Mouse (Mus musculus): ENCODE data around the gene Nkx6-2. TPM values are rescaled to one million over a fixed set of nuclear protein-coding genes. Genes with fewer than 3 reads are reported as not detected.

Gene Nkx6-2
- total RNA-seq (2017) = not detected in 2 replicates

DNA sequence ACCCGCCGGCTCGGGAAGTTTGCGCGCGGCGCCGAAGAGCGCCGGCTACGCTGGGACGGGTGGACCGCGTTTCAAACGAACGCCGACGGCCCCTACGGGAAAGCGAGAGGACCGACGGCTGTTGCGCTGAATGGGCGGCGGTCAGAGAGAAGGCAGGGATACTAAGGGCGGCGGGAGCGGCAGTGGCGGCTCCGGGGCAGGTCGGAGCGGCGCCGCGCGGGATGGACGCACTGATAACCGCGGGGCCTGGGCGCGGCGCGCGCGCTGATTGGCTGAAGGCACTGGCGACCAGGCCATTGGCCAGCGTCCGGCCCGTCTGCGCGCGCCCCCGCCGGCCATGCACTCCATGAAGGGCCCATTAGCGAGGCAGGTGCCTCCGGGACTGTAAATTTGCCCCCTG is at the start of gene Nkx6-2:
TSS of gene Nkx6-2 (minus strand) at position 203 of the 400 bp plus-strand sequence.
- no peak for ATAC-seq (replicated peaks in 1 of 2; ENCODE audit: insufficient read depth in 1 of 2, low FRiP score in 2 of 2, low TSS enrichment in 1 of 2, low read depth in 1 of 2, poor library complexity in 2 of 2, severe bottlenecking in 2 of 2)

DNA sequence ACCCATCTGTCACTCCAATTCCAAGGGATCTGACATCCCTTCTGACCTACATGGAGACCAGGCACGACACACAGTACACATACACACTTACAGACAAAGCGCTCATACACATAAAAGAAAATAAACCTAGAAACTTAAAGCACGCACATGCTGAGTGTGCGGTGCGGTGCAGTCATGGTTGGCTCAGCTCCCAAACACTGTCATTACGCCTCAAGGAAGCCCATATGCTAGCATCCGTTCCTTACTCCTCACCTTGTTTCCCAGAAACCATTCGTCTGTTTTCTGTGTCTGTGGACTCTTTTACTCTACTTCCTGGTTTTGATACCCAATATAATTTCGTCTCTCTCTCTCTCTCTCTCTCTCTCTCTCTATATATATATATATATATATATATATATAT is 42.6 kb upstream of the Nkx6-2 start:
- no peak for ATAC-seq (replicated peaks in 1 of 2; ENCODE audit: insufficient read depth in 1 of 2, low FRiP score in 2 of 2, low TSS enrichment in 1 of 2, low read depth in 1 of 2, poor library complexity in 2 of 2, severe bottlenecking in 2 of 2)

- no peak for ATAC-seq (replicated peaks in 1 of 2; ENCODE audit: insufficient read depth in 1 of 2, low FRiP score in 2 of 2, low TSS enrichment in 1 of 2, low read depth in 1 of 2, poor library complexity in 2 of 2, severe bottlenecking in 2 of 2)
Observed at GRCm38 (mm10) chr7:139622568-139622967, 40.0 kb upstream of the Nkx6-2 start.

- peak; percentile 67 to 81; a peak in 3 of 4 replicates for ATAC-seq (replicated peaks in 1 of 2; ENCODE audit: insufficient read depth in 1 of 2, low FRiP score in 2 of 2, low TSS enrichment in 1 of 2, low read depth in 1 of 2, poor library complexity in 2 of 2, severe bottlenecking in 2 of 2)
Observed at GRCm38 (mm10) chr7:139615767-139616766, 33.5 kb upstream of the Nkx6-2 start.

GRCm38 (mm10) chr7:139610328-139610727 is 27.7 kb upstream of the Nkx6-2 start:
- peak in 1 of 2 experiments; percentile 41; a peak in 2 of 4 replicates for ATAC-seq (replicated peaks in 1 of 2; ENCODE audit: insufficient read depth in 1 of 2, low FRiP score in 2 of 2, low TSS enrichment in 1 of 2, low read depth in 1 of 2, poor library complexity in 2 of 2, severe bottlenecking in 2 of 2)

- ATAC-seq (replicated peaks in 1 of 2; ENCODE audit: insufficient read depth in 1 of 2, low FRiP score in 2 of 2, low TSS enrichment in 1 of 2, low read depth in 1 of 2, poor library complexity in 2 of 2, severe bottlenecking in 2 of 2) = peak; percentile 40 to 65; a peak in 2 of 4 replicates
Observed at GRCm38 (mm10) chr7:139595862-139596261, 13.3 kb upstream of the Nkx6-2 start.

- ATAC-seq (replicated peaks in 1 of 2; ENCODE audit: insufficient read depth in 1 of 2, low FRiP score in 2 of 2, low TSS enrichment in 1 of 2, low read depth in 1 of 2, poor library complexity in 2 of 2, severe bottlenecking in 2 of 2) = no peak
Observed at GRCm38 (mm10) chr7:139595311-139595710, 12.7 kb upstream of the Nkx6-2 start.

GRCm38 (mm10) chr7:139591311-139591710 is 8.7 kb upstream of the Nkx6-2 start:
- no peak for ATAC-seq (replicated peaks in 1 of 2; ENCODE audit: insufficient read depth in 1 of 2, low FRiP score in 2 of 2, low TSS enrichment in 1 of 2, low read depth in 1 of 2, poor library complexity in 2 of 2, severe bottlenecking in 2 of 2)

DNA sequence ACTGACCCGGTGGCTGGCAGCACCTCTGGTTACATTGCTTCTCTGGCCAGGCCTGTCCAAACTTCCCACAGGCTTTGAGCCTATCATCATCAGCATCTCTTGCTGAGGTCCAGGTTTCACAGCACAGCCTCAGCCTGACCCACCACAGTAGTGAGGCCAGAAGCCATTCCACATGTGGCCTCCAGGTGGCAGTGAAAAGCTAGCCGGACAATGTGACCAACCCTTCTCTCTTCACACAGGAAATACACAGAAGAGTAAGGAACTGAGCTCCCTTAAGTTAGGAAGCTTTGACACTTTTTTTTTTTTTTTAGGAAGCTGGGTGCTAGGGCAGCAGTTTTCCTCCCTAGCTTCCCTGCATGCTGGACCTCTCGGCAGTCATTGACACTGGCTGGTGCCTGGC is 7.7 kb upstream of the Nkx6-2 start:
- ATAC-seq (replicated peaks in 1 of 2; ENCODE audit: insufficient read depth in 1 of 2, low FRiP score in 2 of 2, low TSS enrichment in 1 of 2, low read depth in 1 of 2, poor library complexity in 2 of 2, severe bottlenecking in 2 of 2) = peak; percentile 56 to 74; a peak in 3 of 4 replicates

GRCm38 (mm10) chr7:139587919-139588318 is 5.3 kb upstream of the Nkx6-2 start:
- ATAC-seq (replicated peaks in 1 of 2; ENCODE audit: insufficient read depth in 1 of 2, low FRiP score in 2 of 2, low TSS enrichment in 1 of 2, low read depth in 1 of 2, poor library complexity in 2 of 2, severe bottlenecking in 2 of 2) = no peak

DNA sequence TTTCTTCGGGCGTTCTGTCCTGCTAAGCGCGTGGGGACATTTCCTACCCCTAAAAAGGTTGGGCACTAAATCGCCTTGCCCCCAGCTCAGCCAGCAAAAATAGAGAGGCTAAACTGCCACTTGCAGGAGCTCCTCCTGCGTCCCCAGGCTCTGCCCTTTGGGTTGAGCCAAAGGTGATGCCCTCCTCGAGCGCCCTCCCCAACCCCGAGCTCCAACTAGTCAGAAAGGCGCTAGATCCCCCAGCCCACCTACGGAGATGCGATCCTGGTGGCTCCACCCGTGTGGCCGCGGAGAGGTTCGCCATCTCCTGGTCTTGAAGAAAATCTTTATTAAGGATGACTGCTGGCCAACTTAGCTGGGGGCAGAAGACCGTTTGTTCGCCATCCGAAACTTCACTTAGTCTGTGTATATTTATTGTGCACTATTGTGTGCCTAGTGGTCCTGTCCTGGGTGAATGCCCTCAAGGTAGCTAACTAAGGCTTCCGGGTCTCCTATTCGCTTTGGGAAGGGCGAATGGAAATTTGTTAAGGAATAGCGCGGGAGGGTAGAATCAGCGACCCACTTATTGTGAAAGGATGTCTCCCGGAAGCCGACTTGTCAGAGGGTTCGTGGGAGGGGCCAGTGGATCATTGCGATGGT is 2.7 kb upstream of the Nkx6-2 start:
- no peak for ATAC-seq (replicated peaks in 1 of 2; ENCODE audit: insufficient read depth in 1 of 2, low FRiP score in 2 of 2, low TSS enrichment in 1 of 2, low read depth in 1 of 2, poor library complexity in 2 of 2, severe bottlenecking in 2 of 2)

- peak in 1 of 2 experiments; percentile 24; a peak in 2 of 4 replicates for ATAC-seq (replicated peaks in 1 of 2; ENCODE audit: insufficient read depth in 1 of 2, low FRiP score in 2 of 2, low TSS enrichment in 1 of 2, low read depth in 1 of 2, poor library complexity in 2 of 2, severe bottlenecking in 2 of 2)
Observed at GRCm38 (mm10) chr7:139584221-139585175, 1.9 kb upstream of the Nkx6-2 start.

DNA sequence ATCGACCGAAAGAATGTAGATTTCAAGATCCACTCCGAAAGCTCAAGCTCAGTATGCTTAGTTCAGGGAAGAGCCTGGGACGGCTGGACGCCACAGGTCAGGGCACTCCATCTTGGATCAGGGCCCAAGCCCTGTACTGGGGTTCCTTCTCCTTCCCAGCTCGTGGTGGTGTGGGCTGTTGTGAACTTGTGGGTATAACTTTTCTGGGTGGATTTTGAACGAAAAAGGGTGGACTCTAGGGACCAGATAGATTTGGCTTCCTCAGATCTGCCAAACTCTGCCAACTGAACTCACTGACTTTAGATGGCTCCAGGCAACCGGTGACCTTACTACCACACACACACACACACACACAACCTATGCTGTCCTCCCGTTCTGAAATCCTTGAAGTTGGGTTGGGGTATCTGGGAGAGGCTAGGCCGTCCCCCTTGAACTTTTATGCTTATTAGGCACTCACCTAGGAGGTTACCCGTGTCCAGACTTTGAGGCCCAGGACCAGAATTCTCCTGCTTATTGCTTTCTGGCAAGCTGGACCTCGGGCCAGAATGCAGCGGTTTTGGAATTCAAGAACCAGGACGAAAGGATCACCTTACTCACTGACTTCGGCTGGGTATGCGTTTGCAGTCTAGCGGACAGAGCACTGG is 619 bp upstream of the Nkx6-2 start:
- ATAC-seq (replicated peaks in 1 of 2; ENCODE audit: insufficient read depth in 1 of 2, low FRiP score in 2 of 2, low TSS enrichment in 1 of 2, low read depth in 1 of 2, poor library complexity in 2 of 2, severe bottlenecking in 2 of 2) = no peak

- ATAC-seq (replicated peaks in 1 of 2; ENCODE audit: insufficient read depth in 1 of 2, low FRiP score in 2 of 2, low TSS enrichment in 1 of 2, low read depth in 1 of 2, poor library complexity in 2 of 2, severe bottlenecking in 2 of 2) = no peak
Observed at GRCm38 (mm10) chr7:139581801-139582571, 611 bp downstream of the Nkx6-2 start.

GRCm38 (mm10) chr7:139580851-139581775 is 1.5 kb downstream of the Nkx6-2 start:
- ATAC-seq (replicated peaks in 1 of 2; ENCODE audit: insufficient read depth in 1 of 2, low FRiP score in 2 of 2, low TSS enrichment in 1 of 2, low read depth in 1 of 2, poor library complexity in 2 of 2, severe bottlenecking in 2 of 2) = no peak
